In genomic region chr7:125254302-125254701, GRCm38 (mm10) we compare ENCODE assay signal across 14 mouse cellular contexts.
"Had no signal": no experiment of that assay in that cellular context is flagged by ENCODE, and none has a peak within 500 bp of the region (broad histone marks: within the 10 kb centered on the region; RNA-seq: fewer than 3 reads in every experiment).

No protein-coding gene starts in this region.

- H3K9ac ChIP-seq: limb, embryonic 12.5 days; liver, embryonic 13.5 days; liver, postnatal 0 days; lung, embryonic 15.5 days; neural tube, embryonic 12.5 days had no signal

- H3K9me3 ChIP-seq: limb, embryonic 12.5 days; liver, embryonic 13.5 days; lung, embryonic 15.5 days; megakaryocyte, embryonic 14.5 days; neural tube, embryonic 12.5 days had no signal

- H3K27ac ChIP-seq: left cerebral cortex, adult 2 months; limb, embryonic 12.5 days; liver, embryonic 13.5 days; lung, embryonic 15.5 days; macrophage; neural tube, embryonic 12.5 days; stomach, postnatal 0 days had no signal

- H3K36me3 ChIP-seq: limb, embryonic 12.5 days; liver, embryonic 13.5 days; lung, embryonic 15.5 days; neural tube, embryonic 12.5 days had no signal

- H3K4me1 ChIP-seq: liver, embryonic 13.5 days; lung, embryonic 15.5 days; megakaryocyte, embryonic 14.5 days; neural tube, embryonic 12.5 days had no signal

- H3K4me2 ChIP-seq: limb, embryonic 12.5 days; liver, embryonic 13.5 days; lung, embryonic 15.5 days; neural tube, embryonic 12.5 days had no signal

- H3K27me3 ChIP-seq: liver, embryonic 13.5 days; lung, embryonic 15.5 days; megakaryocyte, embryonic 14.5 days; neural tube, embryonic 12.5 days had no signal

- ATAC-seq: liver, postnatal 0 days had no signal

- DNase-seq: kidney, postnatal 14 days; liver; liver, embryonic 13.5 days; liver, postnatal 0 days; lung, postnatal 14 days; thymus, postnatal 4 days had no signal

- H3K4me3 ChIP-seq: left cerebral cortex, adult 2 months; limb, embryonic 12.5 days; liver, embryonic 13.5 days; lung, embryonic 15.5 days; megakaryocyte, embryonic 14.5 days; myocyte; neural tube, embryonic 12.5 days had no signal
